Mouse (Mus musculus) liver, adult 2 months (tissue): ENCODE results near the gene Homer1.

Source experiments
- CTCF ChIP-seq: fragments of 200-500 bp; IDR thresholded peaks from 2 replicates; pipeline ENCODE4 v1.5.1; 2011; ENCODE audit warnings: low read depth, low read length, control low read depth
- POLR2A ChIP-seq: fragments of 200-500 bp; IDR thresholded peaks from 2 replicates; pipeline ENCODE4 v1.6.1; 2011; ENCODE audit warnings: low read length, control low read depth; ENCODE audit not compliant: insufficient read depth; ENCODE audit errors: extremely low read depth

DNA sequence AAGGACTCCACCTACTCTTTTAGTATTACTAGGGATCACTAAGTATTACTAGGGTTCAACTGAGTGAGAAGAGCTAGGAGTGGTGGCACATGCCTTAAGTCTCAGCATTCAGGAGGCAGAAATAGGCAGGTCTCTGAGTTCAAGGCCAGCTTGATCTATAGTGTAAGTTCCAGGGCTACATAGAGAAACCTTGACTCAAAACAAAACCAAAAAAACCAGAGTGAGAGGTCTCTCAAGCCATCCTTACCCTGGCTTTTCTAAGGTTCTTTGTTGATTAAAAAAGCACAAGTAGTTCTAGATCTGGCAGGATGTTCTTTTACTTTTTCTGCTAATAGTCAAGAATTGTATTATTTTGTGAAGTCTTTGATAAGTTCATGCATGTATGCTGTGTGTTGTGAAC is 13.1 kb downstream of the Homer1 start:
- no peak for TF ChIP-seq CTCF
- no peak for TF ChIP-seq POLR2A
